Mouse (Mus musculus) CH12.LX (cell line): ENCODE measurements around the gene P2rx1. TPM values are rescaled to one million over a fixed set of nuclear protein-coding genes. Genes with fewer than 3 reads are reported as not detected.

Experiments used
- DNase-seq: peaks from one replicate; pipeline ENCODE4 v3.0.0-alpha.2; 2013; ENCODE audit errors: extremely low read depth
- H3K27ac ChIP-seq: 2 replicates; pipeline ENCODE4 v1.5.1; 2012; ENCODE audit warnings: low read depth, mild to moderate bottlenecking, control low read depth, moderate library complexity; ENCODE audit not compliant: insufficient read depth
- H3K27me3 ChIP-seq: replicated peaks from 2 replicates; pipeline ENCODE3; 2012; ENCODE audit warnings: inconsistent platforms
- H3K36me3 ChIP-seq, 2 experiments: replicated peaks in 1 of 2; 2 replicates each; pipeline versions ENCODE3 to v1.6.1; 2012; ENCODE audit warnings: inconsistent platforms in 1 of 2, low read length in 1 of 2, mild to moderate bottlenecking in 1 of 2, mixed read lengths in 1 of 2, moderate library complexity in 1 of 2; ENCODE audit not compliant: control insufficient read depth in 1 of 2, insufficient read depth in 1 of 2
- H3K4me1 ChIP-seq, 2 experiments: 2 replicates each; pipeline ENCODE4 v1.6.1; 2012; ENCODE audit warnings: inconsistent platforms in 1 of 2, moderate library complexity in 1 of 2; ENCODE audit not compliant: insufficient read depth in 2 of 2, control insufficient read depth in 1 of 2
- H3K4me2 ChIP-seq: 2 replicates; pipeline ENCODE4 v1.6.1; 2012; ENCODE audit warnings: low read depth, mild to moderate bottlenecking, control low read depth; ENCODE audit not compliant: poor library complexity, insufficient read depth, severe bottlenecking
- H3K4me3 ChIP-seq, 3 experiments: fragments of 150-350 bp in 1 of 3; sonication (generic) in 1 of 3; replicated peaks in 1 of 3; 2 replicates each; pipeline versions ENCODE3 to v1.5.1; 2011 to 2012; ENCODE audit warnings: low read depth in 2 of 3, low read length in 2 of 3, mild to moderate bottlenecking in 2 of 3, moderate library complexity in 2 of 3, control low read depth in 1 of 3, improper control_type of control experiment in 1 of 3, inconsistent platforms in 1 of 3, mixed read lengths in 1 of 3; ENCODE audit not compliant: poor library complexity in 1 of 3
- H3K79me2 ChIP-seq: replicated peaks from 2 replicates; pipeline ENCODE4 v1.6.1; 2012; ENCODE audit warnings: mild to moderate bottlenecking, moderate library complexity; ENCODE audit not compliant: control insufficient read depth, poor library complexity, insufficient read depth, severe bottlenecking; ENCODE audit errors: extremely low read depth
- H3K9ac ChIP-seq: 2 replicates; pipeline ENCODE4 v1.6.1; 2012; ENCODE audit warnings: low read depth, mild to moderate bottlenecking, control low read depth, moderate library complexity; ENCODE audit not compliant: insufficient read depth
- H3K9me3 ChIP-seq: replicated peaks from 2 replicates; pipeline ENCODE3; 2012; ENCODE audit warnings: low read length, inconsistent platforms, mixed read lengths
- BHLHE40 ChIP-seq: IDR thresholded peaks from 2 replicates; pipeline ENCODE4 v1.6.1; 2011; ENCODE audit warnings: mild to moderate bottlenecking, low read depth, low read length, improper control_type of control experiment
- CHD1 ChIP-seq: IDR thresholded peaks from 2 replicates; pipeline ENCODE4 v1.6.1; 2012; ENCODE audit warnings: low read depth, low read length, improper control_type of control experiment, inconsistent platforms
- CHD2 ChIP-seq: IDR thresholded peaks from 2 replicates; pipeline ENCODE4 v1.6.1; 2011; ENCODE audit warnings: low read length, improper control_type of control experiment
- CTCF ChIP-seq, 2 experiments: IDR thresholded peaks in 1 of 2; conservative IDR thresholded peaks in 1 of 2; 2 replicates each; pipeline ENCODE4 v1.5.1; 2011 to 2012; ENCODE audit warnings: low read depth in 2 of 2, low read length in 2 of 2, improper control_type of control experiment in 1 of 2, inconsistent platforms in 1 of 2, mild to moderate bottlenecking in 1 of 2, moderate library complexity in 1 of 2
- E2F4 ChIP-seq: IDR thresholded peaks from 2 replicates; pipeline ENCODE4 v1.6.1; 2011; ENCODE audit warnings: low read depth, low read length, improper control_type of control experiment; ENCODE audit not compliant: insufficient replicate concordance
- ELF1 ChIP-seq: IDR thresholded peaks from 2 replicates; pipeline ENCODE4 v1.6.1; 2014; ENCODE audit warnings: low read depth, mild to moderate bottlenecking, inconsistent platforms, low read length, improper control_type of control experiment
- EP300 ChIP-seq: IDR thresholded peaks from 2 replicates; pipeline ENCODE4 v1.6.1; 2011; ENCODE audit warnings: low read length, improper control_type of control experiment
- ETS1 ChIP-seq: conservative IDR thresholded peaks from 2 replicates; pipeline ENCODE4 v1.6.1; 2012; ENCODE audit warnings: low read depth, mild to moderate bottlenecking, inconsistent platforms, low read length, improper control_type of control experiment, moderate library complexity
- HCFC1 ChIP-seq: IDR thresholded peaks from 2 replicates; pipeline ENCODE4 v1.6.1; 2012; ENCODE audit warnings: low read depth, mild to moderate bottlenecking, inconsistent platforms, low read length, improper control_type of control experiment
- IRF4 ChIP-seq: IDR thresholded peaks from 2 replicates; pipeline ENCODE4 v1.6.1; 2014; ENCODE audit warnings: low read depth, mild to moderate bottlenecking, inconsistent platforms, low read length, improper control_type of control experiment
- JUN ChIP-seq: IDR thresholded peaks from 2 replicates; pipeline ENCODE4 v1.6.1; 2011; ENCODE audit warnings: low read depth, mild to moderate bottlenecking, low read length, improper control_type of control experiment, moderate library complexity; ENCODE audit not compliant: insufficient read depth
- JUND ChIP-seq: conservative IDR thresholded peaks from 2 replicates; pipeline ENCODE4 v1.6.1; 2011; ENCODE audit warnings: low read depth, low read length, improper control_type of control experiment
- KAT2A ChIP-seq: IDR thresholded peaks from 2 replicates; pipeline ENCODE4 v1.6.1; 2012; ENCODE audit warnings: low read length, improper control_type of control experiment, inconsistent platforms; ENCODE audit not compliant: insufficient replicate concordance
- MAFK ChIP-seq: IDR thresholded peaks from 2 replicates; pipeline ENCODE4 v1.6.1; 2011; ENCODE audit warnings: low read length, improper control_type of control experiment; ENCODE audit not compliant: insufficient replicate concordance
- MAX ChIP-seq: IDR thresholded peaks from 2 replicates; pipeline ENCODE4 v1.6.1; 2011; ENCODE audit warnings: low read length, improper control_type of control experiment
- MAZ ChIP-seq: IDR thresholded peaks from 2 replicates; pipeline ENCODE4 v1.6.1; 2012; ENCODE audit warnings: low read depth, mild to moderate bottlenecking, inconsistent platforms, low read length, improper control_type of control experiment, moderate library complexity
- MEF2A ChIP-seq: IDR thresholded peaks from 2 replicates; pipeline ENCODE4 v1.6.1; 2014; ENCODE audit warnings: low read depth, mild to moderate bottlenecking, inconsistent platforms, low read length, improper control_type of control experiment, borderline replicate concordance
- MXI1 ChIP-seq: IDR thresholded peaks from 2 replicates; pipeline ENCODE4 v1.6.1; 2011; ENCODE audit warnings: mild to moderate bottlenecking, low read depth, low read length, improper control_type of control experiment
- MYC ChIP-seq: IDR thresholded peaks from 2 replicates; pipeline ENCODE4 v1.6.1; 2011; ENCODE audit warnings: low read depth, mild to moderate bottlenecking, improper control_type of control experiment, low read length
- NRF1 ChIP-seq: IDR thresholded peaks from 2 replicates; pipeline ENCODE4 v1.6.1; 2014; ENCODE audit warnings: low read depth, mild to moderate bottlenecking, inconsistent platforms, low read length, improper control_type of control experiment, moderate library complexity
- PAX5 ChIP-seq: IDR thresholded peaks from 2 replicates; pipeline ENCODE4 v1.6.1; 2012; ENCODE audit warnings: low read length, inconsistent platforms, mixed read lengths
- RCOR1 ChIP-seq: conservative IDR thresholded peaks from 2 replicates; pipeline ENCODE4 v1.6.1; 2012; ENCODE audit warnings: low read depth, mild to moderate bottlenecking, inconsistent platforms, low read length, improper control_type of control experiment
- SMC3 ChIP-seq: IDR thresholded peaks from 2 replicates; pipeline ENCODE4 v1.6.1; 2011; ENCODE audit warnings: low read depth, low read length, improper control_type of control experiment
- TBP ChIP-seq: conservative IDR thresholded peaks from 2 replicates; pipeline ENCODE4 v1.6.1; 2011; ENCODE audit warnings: low read depth, low read length, improper control_type of control experiment
- TCF12 ChIP-seq: IDR thresholded peaks from 2 replicates; pipeline ENCODE4 v1.6.1; 2014; ENCODE audit warnings: low read depth, mild to moderate bottlenecking, inconsistent platforms, low read length, improper control_type of control experiment
- UBTF ChIP-seq: IDR thresholded peaks from 2 replicates; pipeline ENCODE4 v1.6.1; 2012; ENCODE audit warnings: low read depth, mild to moderate bottlenecking, inconsistent platforms, low read length, improper control_type of control experiment, moderate library complexity
- USF2 ChIP-seq: conservative IDR thresholded peaks from 2 replicates; pipeline ENCODE4 v1.6.1; 2011; ENCODE audit warnings: low read depth, low read length, improper control_type of control experiment
- ZC3H11A ChIP-seq: IDR thresholded peaks from 2 replicates; pipeline ENCODE4 v1.6.1; 2012; ENCODE audit warnings: low read depth, mild to moderate bottlenecking, inconsistent platforms, low read length, improper control_type of control experiment
- ZMIZ1 ChIP-seq: IDR thresholded peaks from 2 replicates; pipeline ENCODE4 v1.6.1; 2012; ENCODE audit warnings: low read depth, mild to moderate bottlenecking, inconsistent platforms, low read length, improper control_type of control experiment
- ZNF384 ChIP-seq: IDR thresholded peaks from 2 replicates; pipeline ENCODE4 v1.6.1; 2012; ENCODE audit warnings: low read depth, low read length, improper control_type of control experiment, inconsistent platforms
- dilution Hi-C: fragments of 300-500 bp; cut with MboI; formaldehyde crosslinking; loops from 2 replicates; pipeline ENCODE4 v1.14.3; 2020; ENCODE audit warnings: low sequenced_read_pairs; ENCODE audit not compliant: extremely low pct_unique_long_range_greater_than_20kb, extremely low pct_ligation_motif_present
- in situ Hi-C: fragments of 300-500 bp; cut with MboI; formaldehyde crosslinking; loops from 3 replicates; pipeline ENCODE4 v1.14.3; 2019; ENCODE audit warnings: low sequenced_read_pairs, low pct_ligation_motif_present, low pct_unique_long_range_greater_than_20kb, mixed read lengths
- polyA plus RNA-seq: library from polyadenylated mRNA; unstranded; fragments of >175 nt; gene quantifications from 2 replicates; pipeline ENCODE4 v1.2.1, GENCODE M21; 2012; ENCODE audit warnings: low read depth; ENCODE audit not compliant: insufficient read length
- total RNA-seq, 2 experiments: library from RNA; depleted of rRNA; stranded (reverse); fragments of 300-350 nt in 1 of 2; fragments of >200 nt in 1 of 2; gene quantifications; 2 replicates each; pipeline ENCODE4 v1.2.3; 2012 to 2014

Gene P2rx1
- total and polyA plus RNA-seq, 3 experiments, result 15.9 to 23.3 (median 21.5) TPM

DNA sequence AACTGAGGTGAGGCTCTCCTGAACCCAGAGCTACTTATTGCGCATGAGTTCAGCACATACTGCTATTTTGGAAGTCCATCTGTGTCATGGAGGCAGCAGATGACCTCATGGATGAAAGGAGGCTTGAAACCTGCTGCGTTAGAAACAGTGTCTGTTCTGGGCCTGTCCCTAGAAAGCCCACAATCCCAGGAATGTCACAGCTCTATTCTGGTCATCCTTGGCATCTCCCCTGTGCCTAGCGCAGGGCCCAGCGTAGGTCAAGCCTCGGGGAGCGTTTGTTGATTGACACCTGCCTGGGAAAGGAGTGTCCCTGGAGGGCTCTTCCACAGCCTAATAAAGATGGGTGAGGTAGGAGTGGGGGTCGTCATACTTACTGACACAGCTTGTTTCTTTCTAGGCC lies 37.2 kb downstream of the P2rx1 start:
- no peak overlapping the region for H3K27ac ChIP-seq
- TF ChIP-seq ZC3H11A (no peak), HCFC1 (no peak), CHD1 (no peak), MAX (no peak), CHD2 (no peak), JUN (no peak), MAZ (no peak), CTCF (conservative IDR thresholded peaks at IDR 0.05 in 1 of 2, IDR thresholded peaks at IDR 0.05 in 1 of 2; ENCODE audit: low read depth in 2 of 2, low read length in 2 of 2) (no peak), E2F4 (no peak), PAX5 (no peak), USF2 (no peak)

GRCm38 (mm10) chr11:73036889-73037288 lies 38.0 kb downstream of the P2rx1 start:
- Histone ChIP-seq H3K27ac (peak overlapping the region; percentile 42; the same call in 1 of the 2 replicates), H3K4me1 (peaks cover 26 to 39% of the 10 kb centered on the region in 2 experiments), H3K4me3 (peak overlapping the region in 1 of 3 experiments; percentile 10), H3K9ac (no peak overlapping the region), H3K79me2 (no peaks in the 10 kb centered on the region)
- dilution Hi-C loops, result no loop called here
- no peak for TF ChIP-seq CHD1
- peak; percentile 29; the same call in 1 of the 2 replicates for TF ChIP-seq NRF1
- TF ChIP-seq ZNF384, result no peak
- 0 out of 2 replicates have a peak, but pooled peaks have one; percentile 57 for TF ChIP-seq KAT2A
- no peak for TF ChIP-seq ZC3H11A
- TF ChIP-seq MAFK, result 0 out of 2 replicates have a peak, but pooled peaks have one; percentile 29
- TF ChIP-seq ZMIZ1, result no peak
- TF ChIP-seq JUND, result peak; percentile 49; the same call in 1 of the 2 replicates
- peak; percentile 66 for TF ChIP-seq BHLHE40
- peak; percentile 88 for TF ChIP-seq TCF12
- peak; percentile 40; the same call in 1 of the 2 replicates for TF ChIP-seq ELF1
- TF ChIP-seq CHD2, result peak; percentile 71; the same call in 1 of the 2 replicates
- TF ChIP-seq EP300, result peak; percentile 77
- TF ChIP-seq MYC, result no peak
- TF ChIP-seq MXI1, result peak; percentile 57
- TF ChIP-seq ETS1, result peak; percentile 82
- peak; percentile 66 for TF ChIP-seq MAX
- peak; percentile 91 for TF ChIP-seq TBP
- TF ChIP-seq HCFC1, result peak; percentile 42; the same call in 1 of the 2 replicates
- no peak for TF ChIP-seq USF2
- peak; percentile 65; the same call in 1 of the 2 replicates for TF ChIP-seq MEF2A
- peak; percentile 81; the same call in 1 of the 2 replicates for TF ChIP-seq RCOR1
- peak; percentile 94 for TF ChIP-seq UBTF
- TF ChIP-seq SMC3, result peak; percentile 25
- peak; percentile 79 for TF ChIP-seq MAZ
- TF ChIP-seq IRF4, result peak; percentile 81
- TF ChIP-seq, all 38 proteins: peak for 20
- Histone ChIP-seq H3K36me3 (peaks cover 21 to 71% of the 10 kb centered on the region in 2 experiments), H3K27me3 (no peaks in the 10 kb centered on the region), H3K4me2 (0 out of 2 replicates have a peak overlapping the region, but pooled peaks have one; percentile 3), H3K9me3 (no peaks in the 10 kb centered on the region)
- DNase-seq, result peak; percentile 86
- in situ Hi-C loops, result no loop called here

More for the DNA sequence above, 37.2 kb downstream of the P2rx1 start:
- Histone ChIP-seq H3K4me2 (no peak overlapping the region), H3K4me1 (peaks cover 26 to 39% of the 10 kb centered on the region in 2 experiments), H3K4me3 (no peak overlapping the region), H3K9ac (no peak overlapping the region), H3K27me3 (no peaks in the 10 kb centered on the region), H3K9me3 (no peaks in the 10 kb centered on the region), H3K79me2 (no peaks in the 10 kb centered on the region), H3K36me3 (peaks cover 27 to 74% of the 10 kb centered on the region in 2 experiments)
- in situ Hi-C loops (no loop called here), dilution Hi-C loops (no loop called here)
- no peak for DNase-seq
